Mouse (Mus musculus): ENCODE data around the gene Pak7.

Pak7 gene

GRCm38 (mm10) chr2:136149530-136149929 is 238.2 kb downstream of the Pak7 start:
- no peak for DNase-seq

GRCm38 (mm10) chr2:136148999-136149398 is 238.8 kb downstream of the Pak7 start:
- peak; percentile 55 for DNase-seq

GRCm38 (mm10) chr2:136140807-136141206 is 247.0 kb downstream of the Pak7 start:
- no peak for DNase-seq

- DNase-seq, result no peak
Observed at GRCm38 (mm10) chr2:136139159-136140069, 248.4 kb downstream of the Pak7 start.

GRCm38 (mm10) chr2:136138451-136138850 is 249.3 kb downstream of the Pak7 start:
- no peak for DNase-seq

GRCm38 (mm10) chr2:136121867-136122266 is 265.9 kb downstream of the Pak7 start:
- no peak for DNase-seq

GRCm38 (mm10) chr2:136118006-136118405 is 269.8 kb downstream of the Pak7 start:
- DNase-seq, result no peak

GRCm38 (mm10) chr2:136113374-136113773 is 274.4 kb downstream of the Pak7 start:
- DNase-seq, result no peak

GRCm38 (mm10) chr2:136109038-136109363 is 278.8 kb downstream of the Pak7 start:
- no peak for DNase-seq

GRCm38 (mm10) chr2:136108124-136109037 is 279.4 kb downstream of the Pak7 start:
- DNase-seq, result no peak

GRCm38 (mm10) chr2:136107597-136107996 is 280.2 kb downstream of the Pak7 start:
- DNase-seq, result no peak

GRCm38 (mm10) chr2:136097143-136097542 is 290.6 kb downstream of the Pak7 start:
- no peak for DNase-seq

- no peak for DNase-seq
Observed at GRCm38 (mm10) chr2:136095978-136096377, 291.8 kb downstream of the Pak7 start.

- no peak for DNase-seq
Observed at GRCm38 (mm10) chr2:136064356-136064755, 323.4 kb downstream of the Pak7 start.

- no peak for DNase-seq
Observed at GRCm38 (mm10) chr2:136059029-136059669, 328.6 kb downstream of the Pak7 start.

GRCm38 (mm10) chr2:136058398-136058797 is 329.4 kb downstream of the Pak7 start:
- no peak for DNase-seq

- no peak for DNase-seq
Observed at GRCm38 (mm10) chr2:136057861-136058331, 329.9 kb downstream of the Pak7 start.

GRCm38 (mm10) chr2:136051688-136052289 is 336.0 kb downstream of the Pak7 start, which contains the start of gene Lamp5:
Gene Lamp5, plus strand, starts transcription at chr2:136052239.
- DNase-seq, result no peak

GRCm38 (mm10) chr2:136050793-136051615 is 336.8 kb downstream of the Pak7 start:
- DNase-seq, result no peak

- DNase-seq, result no peak
Observed at GRCm38 (mm10) chr2:136048464-136048863, 339.3 kb downstream of the Pak7 start.
